Mouse (Mus musculus) C2C12 (cell line): ENCODE results near the gene Babam2. TPM values are rescaled to one million over a fixed set of nuclear protein-coding genes. Genes with fewer than 3 reads are reported as not detected.

Source experiments
- H3K27me3 ChIP-seq: one replicate; pipeline ENCODE4 v1.6.1; 2011; ENCODE audit not compliant: control insufficient read depth, insufficient read depth, insufficient read length
- H3K36me3 ChIP-seq: one replicate; pipeline ENCODE4 v1.6.1; 2011; ENCODE audit not compliant: control insufficient read depth, insufficient read depth
- H3K4me3 ChIP-seq: one replicate; pipeline ENCODE4 v1.5.1; 2011; ENCODE audit warnings: mild to moderate bottlenecking, control low read depth; ENCODE audit not compliant: poor library complexity, insufficient read depth, severe bottlenecking
- H3K79me2 ChIP-seq: one replicate; pipeline ENCODE4 v1.6.1; 2011; ENCODE audit not compliant: control insufficient read depth, insufficient read depth
- H3K79me3 ChIP-seq: one replicate; pipeline ENCODE4 v1.6.1; 2011; ENCODE audit warnings: low read depth, control low read depth
- H3ac ChIP-seq: one replicate; pipeline ENCODE3; 2011; ENCODE audit warnings: low read depth; ENCODE audit not compliant: control insufficient read depth, insufficient read length
- CEBPB ChIP-seq: IDR thresholded peaks from one replicate; pipeline ENCODE4 v1.6.1; 2011; ENCODE audit warnings: low read depth, mild to moderate bottlenecking, control low read depth, moderate library complexity
- CTCF ChIP-seq: IDR thresholded peaks from one replicate; pipeline ENCODE4 v1.5.1; 2011; ENCODE audit not compliant: control insufficient read depth, insufficient read depth, insufficient read length
- FOSL1 ChIP-seq: IDR thresholded peaks from one replicate; pipeline ENCODE4 v1.8.0; 2011; ENCODE audit warnings: mild to moderate bottlenecking, low read length; ENCODE audit not compliant: poor library complexity, insufficient read depth, severe bottlenecking
- MAX ChIP-seq: IDR thresholded peaks from one replicate; pipeline ENCODE4 v1.6.1; 2011; ENCODE audit warnings: mild to moderate bottlenecking, control low read depth
- MYOD1 ChIP-seq: IDR thresholded peaks from one replicate; pipeline ENCODE4 v1.6.1; 2011; ENCODE audit warnings: low read depth; ENCODE audit not compliant: control insufficient read depth, insufficient read length
- MYOG ChIP-seq: IDR thresholded peaks from one replicate; pipeline ENCODE4 v1.6.1; 2011; ENCODE audit not compliant: control insufficient read depth, insufficient read length; ENCODE audit errors: extremely low read depth
- USF1 ChIP-seq: IDR thresholded peaks from one replicate; pipeline ENCODE4 v1.6.1; 2011; ENCODE audit warnings: low read depth, mild to moderate bottlenecking, control low read depth, moderate library complexity
- polyA plus RNA-seq: library from polyadenylated mRNA; unstranded; fragments of >200 nt; fragmentation: generic; extraction: Trizol; gene quantifications from one replicate; pipeline ENCODE4 v1.2.1, GENCODE M21; 2012; ENCODE audit warnings: missing spikeins

Babam2 gene
- polyA plus RNA-seq, 1 experiment: 36.0 TPM

DNA sequence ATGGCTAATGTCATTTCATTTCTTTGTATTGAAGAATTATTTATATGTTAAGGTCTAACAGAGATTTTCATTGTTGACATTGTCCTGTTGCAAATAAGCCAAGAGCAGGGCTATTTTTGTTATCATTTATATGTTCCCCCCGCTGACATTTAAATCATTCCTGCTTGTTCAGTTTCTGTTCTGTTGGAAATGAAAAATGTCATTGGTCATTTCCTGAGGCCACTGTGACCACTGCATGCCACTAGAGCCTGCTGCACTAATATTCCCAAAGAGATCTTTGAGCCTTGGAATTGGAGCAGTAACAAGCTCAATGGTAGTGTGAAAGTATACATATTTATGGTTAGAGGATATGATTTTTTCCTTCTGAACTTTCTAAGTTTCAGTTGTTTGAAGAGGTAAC lies 118.6 kb downstream of the Babam2 start:
- Histone ChIP-seq H3K4me3 (no peak overlapping the region), H3K27me3 (no peaks in the 10 kb centered on the region), H3K36me3 (no peaks in the 10 kb centered on the region), H3K79me3 (peaks cover 2% of the 10 kb centered on the region), H3K79me2 (no peaks in the 10 kb centered on the region), H3ac (no peak overlapping the region)
- no peak for TF ChIP-seq MAX
- no peak for TF ChIP-seq CEBPB
- no peak for TF ChIP-seq USF1
- no peak for TF ChIP-seq FOSL1
- TF ChIP-seq MYOD1: no peak

DNA sequence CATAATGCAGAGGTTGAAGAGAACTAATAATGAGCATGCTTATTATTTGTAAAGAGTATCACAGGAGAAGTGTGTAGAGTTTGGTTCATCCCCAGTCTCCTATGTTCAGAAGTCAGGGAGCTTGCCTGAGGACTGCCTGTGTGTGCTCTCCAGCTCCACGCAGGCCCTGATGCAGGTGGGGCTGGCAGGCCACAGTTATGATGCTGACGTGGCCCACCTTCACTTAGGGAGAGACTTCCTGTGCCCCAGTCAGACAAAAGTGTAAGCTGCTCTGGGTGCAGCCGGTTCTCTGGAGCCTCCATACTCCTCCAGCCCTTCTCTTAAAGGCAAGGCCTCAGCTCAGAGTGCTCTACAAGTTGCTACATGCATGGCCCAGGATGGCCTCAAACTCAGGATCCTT lies 123.3 kb downstream of the Babam2 start:
- TF ChIP-seq FOSL1 (no peak), MAX (no peak), MYOG (no peak), USF1 (no peak), MYOD1 (no peak), CEBPB (no peak), CTCF (no peak)
- Histone ChIP-seq H3ac (no peak overlapping the region), H3K27me3 (no peaks in the 10 kb centered on the region)

GRCm38 (mm10) chr5:31821204-31821603 lies 123.7 kb downstream of the Babam2 start:
- H3ac ChIP-seq: no peak overlapping the region
- no peak overlapping the region for H3K4me3 ChIP-seq
- no peaks in the 10 kb centered on the region for H3K36me3 ChIP-seq
- no peaks in the 10 kb centered on the region for H3K27me3 ChIP-seq
- H3K79me3 ChIP-seq: no peaks in the 10 kb centered on the region
- TF ChIP-seq MYOD1: no peak
- TF ChIP-seq FOSL1: no peak
- no peak for TF ChIP-seq CEBPB
- no peaks in the 10 kb centered on the region for H3K79me2 ChIP-seq

More for the DNA sequence above, 123.3 kb downstream of the Babam2 start:
- Histone ChIP-seq H3K79me3 (peaks cover 2% of the 10 kb centered on the region), H3K79me2 (no peaks in the 10 kb centered on the region), H3K4me3 (no peak overlapping the region), H3K36me3 (no peaks in the 10 kb centered on the region)

DNA sequence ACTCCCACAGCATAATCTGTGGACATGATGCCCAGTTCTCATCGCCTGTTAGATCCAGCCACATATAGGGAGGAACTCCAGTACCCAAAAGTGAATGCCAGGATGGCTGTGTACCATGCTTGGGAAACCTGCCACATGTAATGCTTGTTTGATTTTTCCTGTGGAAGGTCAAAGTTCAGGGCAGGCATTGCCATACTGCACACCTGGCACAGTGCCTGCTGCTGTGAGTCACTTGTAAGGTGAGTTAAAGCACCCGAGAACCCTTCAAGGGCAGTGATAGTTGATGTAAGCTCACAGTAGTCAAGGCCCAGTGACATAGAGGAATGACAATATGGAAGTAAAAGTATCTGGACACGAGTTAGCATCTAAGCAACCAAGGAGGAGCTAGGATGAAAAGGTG lies 126.2 kb downstream of the Babam2 start:
- Histone ChIP-seq H3K4me3 (no peak overlapping the region), H3K79me3 (no peaks in the 10 kb centered on the region), H3K79me2 (no peaks in the 10 kb centered on the region), H3K27me3 (no peaks in the 10 kb centered on the region), H3ac (no peak overlapping the region), H3K36me3 (no peaks in the 10 kb centered on the region)
- TF ChIP-seq CEBPB (no peak), MYOD1 (no peak), FOSL1 (no peak), USF1 (no peak), MAX (no peak), MYOG (no peak), CTCF (no peak)

DNA sequence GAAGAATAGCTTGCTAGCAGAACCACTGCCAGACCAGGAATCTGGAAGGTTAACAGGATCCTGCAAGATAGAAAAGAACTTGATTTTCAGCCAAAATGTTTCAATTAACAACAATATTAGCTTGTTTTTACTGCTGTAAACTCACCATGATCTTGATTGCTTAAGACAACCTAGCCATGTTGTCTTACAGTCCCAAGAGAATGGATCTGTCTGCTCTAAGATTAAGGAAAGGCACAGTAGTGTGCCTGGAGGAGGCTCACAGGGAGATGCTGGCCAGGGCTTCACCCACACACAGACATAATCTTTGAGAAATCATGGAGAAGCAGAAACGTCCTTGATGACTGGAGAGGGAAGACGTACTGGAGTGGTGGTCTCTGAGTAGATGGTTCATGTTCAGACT lies 126.6 kb downstream of the Babam2 start:
- H3ac ChIP-seq: no peak overlapping the region
- no peaks in the 10 kb centered on the region for H3K79me3 ChIP-seq
- no peak for TF ChIP-seq USF1
- TF ChIP-seq MAX: no peak
- TF ChIP-seq FOSL1: no peak
- TF ChIP-seq CTCF: no peak
- TF ChIP-seq CEBPB: no peak
- no peak for TF ChIP-seq MYOG
- no peak for TF ChIP-seq MYOD1
- no peaks in the 10 kb centered on the region for H3K27me3 ChIP-seq
- H3K79me2 ChIP-seq: no peaks in the 10 kb centered on the region
- H3K4me3 ChIP-seq: no peak overlapping the region
- H3K36me3 ChIP-seq: no peaks in the 10 kb centered on the region

DNA sequence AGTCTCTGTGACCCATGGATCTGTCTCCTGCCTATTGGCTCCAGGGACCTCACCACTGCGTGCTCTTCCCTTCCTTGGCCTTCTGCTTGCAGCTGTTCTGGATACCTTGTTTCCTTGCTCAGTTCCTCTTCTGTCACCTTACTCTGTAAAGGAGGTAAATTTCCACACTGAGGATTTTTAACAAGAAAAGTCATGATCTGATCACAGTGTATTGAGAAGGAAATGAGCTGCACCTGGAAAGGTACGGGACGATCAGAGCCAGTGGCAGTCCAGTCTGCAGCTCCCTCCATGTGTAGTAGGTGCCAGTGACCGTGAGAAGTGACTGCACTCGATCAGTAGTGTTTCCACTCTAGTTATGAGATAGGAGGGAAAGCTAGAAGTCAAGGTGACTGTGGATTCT lies 129.8 kb downstream of the Babam2 start:
- TF ChIP-seq FOSL1 (no peak), MYOD1 (no peak), MYOG (no peak), CEBPB (no peak), USF1 (no peak), MAX (no peak), CTCF (no peak)
- H3K79me2 ChIP-seq: no peaks in the 10 kb centered on the region
- H3K36me3 ChIP-seq: no peaks in the 10 kb centered on the region
- no peak overlapping the region for H3K4me3 ChIP-seq
- no peaks in the 10 kb centered on the region for H3K27me3 ChIP-seq
- H3K79me3 ChIP-seq: no peaks in the 10 kb centered on the region
- no peak overlapping the region for H3ac ChIP-seq
